Mouse (Mus musculus) liver, adult 10 weeks (tissue): Measurements from ENCODE around the gene Zcchc12. TPM values are rescaled to one million over a fixed set of nuclear protein-coding genes. Genes with fewer than 3 reads are reported as not detected.

Source experiments
- polyA plus RNA-seq: library from polyadenylated mRNA; stranded (reverse); fragments of 350-450 nt; fragmentation: Illumina TruSeq; extraction: RNeasy Lipid Tissue Mini Kit (QIAGEN cat#74804); gene quantifications from one replicate; pipeline ENCODE4 v1.2.3, GENCODE M21; 2014; ENCODE audit warnings: low read depth, low replicate concordance

Zcchc12 gene
- polyA plus RNA-seq, result not detected

GRCm38 (mm10) chrX:36195736-36196525 lies at the start of gene Zcchc12:
TSS of gene Zcchc12 (plus strand) at chrX:36195904.

Other genes with a start within 250 kb of the Zcchc12 start
- 83.4 TPM for gene Il13ra1, start 83.8 kb upstream of the Zcchc12 start, polyA plus RNA-seq
- gene Lonrf3, start 132.4 kb downstream of the Zcchc12 start, polyA plus RNA-seq, result 2.8 TPM
- not detected for gene Gm6268, start 205.4 kb downstream of the Zcchc12 start, polyA plus RNA-seq